Mouse (Mus musculus) liver, adult 2 months (tissue): ENCODE data around the gene Ltb4r1.

Source experiments
- CTCF ChIP-seq: fragments of 200-500 bp; IDR thresholded peaks from 2 replicates; pipeline ENCODE4 v1.5.1; 2011; ENCODE audit warnings: low read depth, low read length, control low read depth
- POLR2A ChIP-seq: fragments of 200-500 bp; IDR thresholded peaks from 2 replicates; pipeline ENCODE4 v1.6.1; 2011; ENCODE audit warnings: low read length, control low read depth; ENCODE audit not compliant: insufficient read depth; ENCODE audit errors: extremely low read depth

DNA sequence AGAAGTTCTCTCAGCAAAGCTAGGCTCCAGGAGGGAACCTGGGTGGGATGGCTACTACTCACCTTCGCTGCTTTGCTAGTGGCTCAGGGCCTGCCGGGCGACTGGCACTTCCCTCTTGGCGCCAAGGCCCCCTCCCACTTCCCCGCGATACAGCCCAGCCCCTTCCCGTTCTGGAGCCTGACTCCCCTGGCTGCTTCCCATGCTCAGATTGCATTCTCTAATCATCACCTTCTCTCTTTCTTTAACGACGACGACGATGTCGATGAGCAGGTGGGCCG lies 18.1 kb downstream of the Ltb4r1 start, which contains the start of gene Adcy4:
- TF ChIP-seq CTCF: no peak
- no peak for TF ChIP-seq POLR2A
